Mouse (Mus musculus): ENCODE results near the gene Ankrd27. TPM values are rescaled to one million over a fixed set of nuclear protein-coding genes. Genes with fewer than 3 reads are reported as not detected.

Gene Ankrd27
- polyA plus RNA-seq (2014; fragmentation: Nextera tagmentation; extraction: Ambion mirVana), result 63.1 and 71.3 TPM in 2 replicates

- DNase-seq (ENCODE audit: low spot score) (peak; percentile 92), ATAC-seq (replicated peaks; ENCODE audit: low FRiP score) (peak; percentile 95)
- H3K27me3 ChIP-seq (replicated peaks; ENCODE audit: control insufficient read depth, insufficient read depth, low read length), result peaks cover 25% of the 10 kb centered on the region
- peak within 1 kb of the TSS; percentile 86 for H3K27ac ChIP-seq (ENCODE audit: low read depth, low read length)
- H3K4me3 ChIP-seq (ENCODE audit: low read depth, low read length), result peak within 1 kb of the TSS; percentile 97
- H3K36me3 ChIP-seq (ENCODE audit: control insufficient read depth, insufficient read depth, low read length), result no peaks in the 10 kb centered on the region
- WGBS, result under 1% methylated on average over 49 of the region's 49 CpGs
- H3K9ac ChIP-seq (ENCODE audit: low read depth, low read length), result peak within 1 kb of the TSS; percentile 95
- H3K4me2 ChIP-seq, result peak within 1 kb of the TSS; percentile 100
- no peaks in the 10 kb centered on the region for H3K9me3 ChIP-seq (ENCODE audit: control insufficient read depth, low read length)
- H3K4me1 ChIP-seq (replicated peaks; ENCODE audit: control insufficient read depth, insufficient read depth, low read length), result peaks cover 41% of the 10 kb centered on the region
These were observed at the start of gene Ankrd27 for GRCm38 (mm10) chr7:35586055-35586905. TSS of gene Ankrd27 (plus strand) at chr7:35586244.

- H3K4me1 ChIP-seq (replicated peaks; ENCODE audit: control insufficient read depth, insufficient read depth, low read length), result no peaks in the 10 kb centered on the region
- H3K27ac ChIP-seq (ENCODE audit: low read depth, low read length), result no peak within 1 kb of the TSS
- no peak within 1 kb of the TSS for H3K4me2 ChIP-seq
- no peaks in the 10 kb centered on the region for H3K36me3 ChIP-seq (ENCODE audit: control insufficient read depth, insufficient read depth, low read length)
- DNase-seq (ENCODE audit: low spot score) (no peak), ATAC-seq (replicated peaks; ENCODE audit: low FRiP score) (no peak)
- WGBS, result 84% methylated on average over 17 of the region's 17 CpGs
- no peaks in the 10 kb centered on the region for H3K27me3 ChIP-seq (replicated peaks; ENCODE audit: control insufficient read depth, insufficient read depth, low read length)
- H3K4me3 ChIP-seq (ENCODE audit: low read depth, low read length), result no peak within 1 kb of the TSS
- no peak within 1 kb of the TSS for H3K9ac ChIP-seq (ENCODE audit: low read depth, low read length)
- H3K9me3 ChIP-seq (ENCODE audit: control insufficient read depth, low read length), result no peaks in the 10 kb centered on the region
These were observed 48.5 kb upstream of the Ankrd27 start, which contains the start of gene Tdrd12 for GRCm38 (mm10) chr7:35537562-35537961. TSS of gene Tdrd12 (minus strand) at chr7:35537745.

- ATAC-seq (replicated peaks; ENCODE audit: low FRiP score) (peak; percentile 66), DNase-seq (ENCODE audit: low spot score) (no peak)
- 39% methylated on average over 4 of the region's 4 CpGs for WGBS
- Histone ChIP-seq H3K27me3 (replicated peaks; ENCODE audit: control insufficient read depth, insufficient read depth, low read length) (no peaks in the 10 kb centered on the region), H3K4me3 (ENCODE audit: low read depth, low read length) (no peak overlapping the region), H3K27ac (ENCODE audit: low read depth, low read length) (no peak overlapping the region), H3K9ac (ENCODE audit: low read depth, low read length) (no peak overlapping the region), H3K4me1 (replicated peaks; ENCODE audit: control insufficient read depth, insufficient read depth, low read length) (no peaks in the 10 kb centered on the region), H3K36me3 (ENCODE audit: control insufficient read depth, insufficient read depth, low read length) (peaks cover 25% of the 10 kb centered on the region), H3K9me3 (ENCODE audit: control insufficient read depth, low read length) (no peaks in the 10 kb centered on the region), H3K4me2 (no peak overlapping the region)
These were observed 40.2 kb upstream of the Ankrd27 start for GRCm38 (mm10) chr7:35545881-35546280.

- H3K27me3 ChIP-seq (replicated peaks; ENCODE audit: control insufficient read depth, insufficient read depth, low read length), result no peaks in the 10 kb centered on the region
- WGBS, result 50% methylated on average over 10 of the region's 10 CpGs
- H3K27ac ChIP-seq (ENCODE audit: low read depth, low read length), result peak overlapping the region; percentile 97
- H3K4me3 ChIP-seq (ENCODE audit: low read depth, low read length), result peak overlapping the region; percentile 83
- DNase-seq (ENCODE audit: low spot score) (no peak), ATAC-seq (replicated peaks; ENCODE audit: low FRiP score) (no peak)
- H3K4me2 ChIP-seq, result peak overlapping the region; percentile 88
- H3K9ac ChIP-seq (ENCODE audit: low read depth, low read length), result peak overlapping the region; percentile 98
- peaks cover 22% of the 10 kb centered on the region for H3K4me1 ChIP-seq (replicated peaks; ENCODE audit: control insufficient read depth, insufficient read depth, low read length)
- peaks cover 22% of the 10 kb centered on the region for H3K36me3 ChIP-seq (ENCODE audit: control insufficient read depth, insufficient read depth, low read length)
- H3K9me3 ChIP-seq (ENCODE audit: control insufficient read depth, low read length), result no peaks in the 10 kb centered on the region
These were observed 32.1 kb upstream of the Ankrd27 start for GRCm38 (mm10) chr7:35553751-35554604.

- peak; percentile 33 for ATAC-seq (replicated peaks; ENCODE audit: low FRiP score)
- H3K9me3 ChIP-seq (ENCODE audit: control insufficient read depth, low read length), result no peaks in the 10 kb centered on the region
- H3K4me2 ChIP-seq, result peak overlapping the region; percentile 88
- peaks cover 18% of the 10 kb centered on the region for H3K36me3 ChIP-seq (ENCODE audit: control insufficient read depth, insufficient read depth, low read length)
- peak overlapping the region; percentile 83 for H3K4me3 ChIP-seq (ENCODE audit: low read depth, low read length)
- peaks cover 28% of the 10 kb centered on the region for H3K4me1 ChIP-seq (replicated peaks; ENCODE audit: control insufficient read depth, insufficient read depth, low read length)
- WGBS, result 7% methylated on average over 28 of the region's 28 CpGs
- H3K27me3 ChIP-seq (replicated peaks; ENCODE audit: control insufficient read depth, insufficient read depth, low read length), result no peaks in the 10 kb centered on the region
- DNase-seq (ENCODE audit: low spot score), result peak; percentile 56
- peak overlapping the region; percentile 98 for H3K9ac ChIP-seq (ENCODE audit: low read depth, low read length)
- H3K27ac ChIP-seq (ENCODE audit: low read depth, low read length), result peak overlapping the region; percentile 97
These were observed 31.4 kb upstream of the Ankrd27 start for GRCm38 (mm10) chr7:35554605-35555175.

GRCm38 (mm10) chr7:35555224-35556204, 30.5 kb upstream of the Ankrd27 start:
- Histone ChIP-seq H3K4me2 (peak overlapping the region; percentile 88), H3K4me1 (replicated peaks; ENCODE audit: control insufficient read depth, insufficient read depth, low read length) (peaks cover 34% of the 10 kb centered on the region), H3K4me3 (ENCODE audit: low read depth, low read length) (peak overlapping the region; percentile 83), H3K27me3 (replicated peaks; ENCODE audit: control insufficient read depth, insufficient read depth, low read length) (no peaks in the 10 kb centered on the region), H3K9ac (ENCODE audit: low read depth, low read length) (peak overlapping the region; percentile 98), H3K36me3 (ENCODE audit: control insufficient read depth, insufficient read depth, low read length) (peaks cover 11% of the 10 kb centered on the region), H3K27ac (ENCODE audit: low read depth, low read length) (peak overlapping the region; percentile 97), H3K9me3 (ENCODE audit: control insufficient read depth, low read length) (no peaks in the 10 kb centered on the region)
- WGBS, result under 1% methylated on average over 93 of the region's 93 CpGs
- DNase-seq (ENCODE audit: low spot score) (peak; percentile 89), ATAC-seq (replicated peaks; ENCODE audit: low FRiP score) (peak; percentile 80)

GRCm38 (mm10) chr7:35556205-35556603, 29.8 kb upstream of the Ankrd27 start, which contains the start of gene Nudt19:
TSS of gene Nudt19 (minus strand) at chr7:35556304.
- H3K27me3 ChIP-seq (replicated peaks; ENCODE audit: control insufficient read depth, insufficient read depth, low read length), result no peaks in the 10 kb centered on the region
- DNase-seq (ENCODE audit: low spot score) (no peak), ATAC-seq (replicated peaks; ENCODE audit: low FRiP score) (no peak)
- no peaks in the 10 kb centered on the region for H3K9me3 ChIP-seq (ENCODE audit: control insufficient read depth, low read length)
- H3K4me3 ChIP-seq (ENCODE audit: low read depth, low read length), result peak within 1 kb of the TSS; percentile 83
- peaks cover 35% of the 10 kb centered on the region for H3K4me1 ChIP-seq (replicated peaks; ENCODE audit: control insufficient read depth, insufficient read depth, low read length)
- H3K27ac ChIP-seq (ENCODE audit: low read depth, low read length), result peak within 1 kb of the TSS; percentile 97
- peak within 1 kb of the TSS; percentile 98 for H3K9ac ChIP-seq (ENCODE audit: low read depth, low read length)
- H3K36me3 ChIP-seq (ENCODE audit: control insufficient read depth, insufficient read depth, low read length), result peaks cover 4% of the 10 kb centered on the region
- peak within 1 kb of the TSS; percentile 88 for H3K4me2 ChIP-seq
- 56% methylated on average over 4 of the region's 4 CpGs for WGBS
